In genomic region chr2:32258887-32259533, GRCm38 (mm10) we compare ENCODE assay signal across 8 mouse cellular contexts. TPM values are rescaled to one million over a fixed set of nuclear protein-coding genes. Genes with fewer than 3 reads are reported as not detected.
DNase-seq lines count a peak whose midpoint lies in the region; ATAC-seq lines count a peak whose summit lies in the region.

No protein-coding gene starts in this region.

- no peaks in the 10 kb centered on the region for H3K27me3 ChIP-seq in heart, embryonic 12.5 days (replicated peaks)
- H3K27me3 ChIP-seq in embryonic facial prominence, embryonic 10.5 days (replicated peaks; ENCODE audit: low read depth, poor library complexity, severe bottlenecking): no peaks in the 10 kb centered on the region
- no peaks in the 10 kb centered on the region for H3K27me3 ChIP-seq in midbrain, embryonic 13.5 days

- H3K27ac ChIP-seq in heart, embryonic 12.5 days (ENCODE audit: poor library complexity, severe bottlenecking): no peak overlapping the region
- H3K27ac ChIP-seq in embryonic facial prominence, embryonic 10.5 days (replicated peaks): peak overlapping the region; percentile 90
- no peak overlapping the region for H3K27ac ChIP-seq in midbrain, embryonic 13.5 days

- DNase-seq in heart, postnatal 10 days: no peak
- no peak for DNase-seq in embryonic facial prominence, embryonic 10.5 days (ENCODE audit: low spot score)
- peak; percentile 79 for DNase-seq in kidney, adult 11 months
- no peak for DNase-seq in ovary, postnatal 14 days (ENCODE audit: low spot score)
- no peak for DNase-seq in frontal cortex, postnatal 14 days (ENCODE audit: low spot score in 2 of 2)
- DNase-seq in right cerebral cortex, postnatal 14 days: no peak

- intact Hi-C loops in heart, postnatal 10 days (cut with DNase I): no loop called here

- peaks cover 38% of the 10 kb centered on the region for H3K36me3 ChIP-seq in heart, embryonic 12.5 days
- H3K36me3 ChIP-seq in embryonic facial prominence, embryonic 10.5 days (replicated peaks): peaks cover 44% of the 10 kb centered on the region
- peaks cover 43% of the 10 kb centered on the region for H3K36me3 ChIP-seq in midbrain, embryonic 13.5 days

- no peak for ATAC-seq in heart, embryonic 12.5 days (ENCODE audit: insufficient number of reproducible peaks, low FRiP score)
- no peak for ATAC-seq in midbrain, embryonic 13.5 days

- peak overlapping the region; percentile 89 for H3K4me2 ChIP-seq in heart, embryonic 12.5 days
- peak overlapping the region; percentile 89 for H3K4me2 ChIP-seq in midbrain, embryonic 13.5 days (replicated peaks)

- 53% methylated on average over 6 of the region's 6 CpGs for WGBS in heart, embryonic 12.5 days
- 65% methylated on average over 6 of the region's 6 CpGs for WGBS in embryonic facial prominence, embryonic 10.5 days
- WGBS in midbrain, embryonic 13.5 days: 66% methylated on average over 6 of the region's 6 CpGs

- peaks cover 12% of the 10 kb centered on the region for H3K4me1 ChIP-seq in heart, embryonic 12.5 days (replicated peaks)
- H3K4me1 ChIP-seq in embryonic facial prominence, embryonic 10.5 days: peaks cover 19% of the 10 kb centered on the region
- peaks cover 15% of the 10 kb centered on the region for H3K4me1 ChIP-seq in midbrain, embryonic 13.5 days (replicated peaks)

- peak overlapping the region; percentile 88 for H3K9ac ChIP-seq in heart, embryonic 12.5 days
- H3K9ac ChIP-seq in midbrain, embryonic 13.5 days (replicated peaks): peak overlapping the region; percentile 88

- no peaks in the 10 kb centered on the region for H3K9me3 ChIP-seq in heart, embryonic 12.5 days (replicated peaks)
- no peaks in the 10 kb centered on the region for H3K9me3 ChIP-seq in embryonic facial prominence, embryonic 10.5 days
- no peaks in the 10 kb centered on the region for H3K9me3 ChIP-seq in midbrain, embryonic 13.5 days

- peak overlapping the region; percentile 78 for H3K4me3 ChIP-seq in heart, embryonic 12.5 days
- peak overlapping the region; percentile 91 for H3K4me3 ChIP-seq in embryonic facial prominence, embryonic 10.5 days
- H3K4me3 ChIP-seq in midbrain, embryonic 13.5 days (replicated peaks): peak overlapping the region; percentile 86

RNA-seq across cellular contexts. Expression of gene Uck1, which starts 0.9 kb away (rescaled TPM):
- 42.7 and 44.2 TPM in 2 replicates for polyA plus RNA-seq in heart, embryonic 12.5 days (2016; fragmentation: Nextera tagmentation; extraction: Ambion mirVana)
- total RNA-seq in heart, postnatal 10 days (2021): 10 to 100 TPM; 30.9 to 34.9 TPM
- 74.7 and 84.0 TPM in 2 replicates for polyA plus RNA-seq in embryonic facial prominence, embryonic 10.5 days (2016; fragmentation: Nextera tagmentation; extraction: Ambion mirVana)
- polyA plus RNA-seq in midbrain, embryonic 13.5 days (2015; fragmentation: Nextera tagmentation; extraction: Ambion mirVana): 85.5 and 87.2 TPM in 2 replicates

RNA-seq across cellular contexts. Expression of gene Pomt1, which starts 22.6 kb away (rescaled TPM):
- 16.6 and 18.3 TPM in 2 replicates for polyA plus RNA-seq in heart, embryonic 12.5 days (2016; fragmentation: Nextera tagmentation; extraction: Ambion mirVana)
- total RNA-seq in heart, postnatal 10 days (2021): 10 to 100 TPM; 13.9 to 14.5 TPM
- 22.4 and 22.5 TPM in 2 replicates for polyA plus RNA-seq in embryonic facial prominence, embryonic 10.5 days (2016; fragmentation: Nextera tagmentation; extraction: Ambion mirVana)
- 28.2 and 28.6 TPM in 2 replicates for polyA plus RNA-seq in midbrain, embryonic 13.5 days (2015; fragmentation: Nextera tagmentation; extraction: Ambion mirVana)

RNA-seq across cellular contexts. Expression of gene Golga2, which starts 28.2 kb away (rescaled TPM):
- polyA plus RNA-seq in heart, embryonic 12.5 days (2016; fragmentation: Nextera tagmentation; extraction: Ambion mirVana): 28.4 and 30.7 TPM in 2 replicates
- total RNA-seq in heart, postnatal 10 days (2021): 10 to 100 TPM; 73.7 to 74.8 TPM
- polyA plus RNA-seq in embryonic facial prominence, embryonic 10.5 days (2016; fragmentation: Nextera tagmentation; extraction: Ambion mirVana): 20.2 and 22.5 TPM in 2 replicates
- polyA plus RNA-seq in midbrain, embryonic 13.5 days (2015; fragmentation: Nextera tagmentation; extraction: Ambion mirVana): 26.0 and 26.7 TPM in 2 replicates

RNA-seq across cellular contexts. Expression of gene Swi5, which starts 28.9 kb away (rescaled TPM):
- polyA plus RNA-seq in heart, embryonic 12.5 days (2016; fragmentation: Nextera tagmentation; extraction: Ambion mirVana): 284 and 317 TPM in 2 replicates
- total RNA-seq in heart, postnatal 10 days (2021): 100 to 1,000 TPM; 163 to 182 TPM
- polyA plus RNA-seq in embryonic facial prominence, embryonic 10.5 days (2016; fragmentation: Nextera tagmentation; extraction: Ambion mirVana): 522 and 535 TPM in 2 replicates
- polyA plus RNA-seq in midbrain, embryonic 13.5 days (2015; fragmentation: Nextera tagmentation; extraction: Ambion mirVana): 454 and 469 TPM in 2 replicates
